Comparison of ENCODE assay signal across 15 mouse cellular contexts in genomic region chr8:123113908-123114469, GRCm38 (mm10). TPM values are rescaled to one million over a fixed set of nuclear protein-coding genes. Genes with fewer than 3 reads are reported as not detected.
A peak's percentile ranks its signal among the peaks of the same experiment; 100 is the strongest.
DNase-seq lines count a peak whose midpoint lies in the region; ATAC-seq and TF ChIP-seq lines count a peak whose summit lies in the region.
"Had no signal": no experiment of that assay in that cellular context is flagged by ENCODE, and none has a peak within 500 bp of the region (broad histone marks: within the 10 kb centered on the region; RNA-seq: fewer than 3 reads in every experiment).

No protein-coding gene starts in this region.

- H3K4me3 ChIP-seq in forebrain, postnatal 0 days (ENCODE audit: low read depth, low read length): no peak overlapping the region
- no peak overlapping the region for H3K4me3 ChIP-seq in forebrain, embryonic 12.5 days (replicated peaks)
- H3K4me3 ChIP-seq in liver, embryonic 11.5 days (ENCODE audit: low read depth, low read length): no peak overlapping the region
- no peak overlapping the region for H3K4me3 ChIP-seq in liver, embryonic 12.5 days
- no peak overlapping the region for H3K4me3 ChIP-seq in neural tube, embryonic 15.5 days (replicated peaks)
- H3K4me3 ChIP-seq: midbrain, embryonic 10.5 days; neural tube, embryonic 12.5 days had no signal

- 0 out of 2 replicates have a peak, but pooled peaks cover 4% of the 10 kb centered on the region for H3K4me1 ChIP-seq in forebrain, postnatal 0 days (ENCODE audit: insufficient read depth)
- peaks cover 12% of the 10 kb centered on the region for H3K4me1 ChIP-seq in forebrain, embryonic 12.5 days
- H3K4me1 ChIP-seq in liver, embryonic 11.5 days (replicated peaks; ENCODE audit: control insufficient read depth, insufficient read depth, low read length): peaks cover 39% of the 10 kb centered on the region
- peaks cover 57% of the 10 kb centered on the region for H3K4me1 ChIP-seq in liver, embryonic 12.5 days
- H3K4me1 ChIP-seq in neural tube, embryonic 15.5 days: peaks cover 18% of the 10 kb centered on the region

- H3K27ac ChIP-seq in forebrain, postnatal 0 days (ENCODE audit: low read depth, low read length): no peak overlapping the region
- no peak overlapping the region for H3K27ac ChIP-seq in forebrain, embryonic 12.5 days
- H3K27ac ChIP-seq in liver, embryonic 11.5 days (ENCODE audit: low read depth, low read length): no peak overlapping the region
- H3K27ac ChIP-seq in liver, embryonic 12.5 days: peak overlapping the region; percentile 51; the same call in 1 of the 2 replicates
- no peak overlapping the region for H3K27ac ChIP-seq in neural tube, embryonic 15.5 days (replicated peaks)
- H3K27ac ChIP-seq: midbrain, embryonic 10.5 days; neural tube, embryonic 12.5 days had no signal

- peak; percentile 54 for TF ChIP-seq CTCF in forebrain, postnatal 0 days (IDR thresholded peaks at IDR 0.05; ENCODE audit: low read depth)

- no peak for ATAC-seq in forebrain, postnatal 0 days
- no peak for ATAC-seq in forebrain, embryonic 12.5 days (ENCODE audit: low FRiP score)
- ATAC-seq in liver, embryonic 11.5 days (replicated peaks; ENCODE audit: low FRiP score): no peak
- no peak for ATAC-seq in liver, embryonic 12.5 days
- no peak for ATAC-seq in neural tube, embryonic 15.5 days (ENCODE audit: low FRiP score)

- no peak overlapping the region for H3K4me2 ChIP-seq in forebrain, postnatal 0 days (ENCODE audit: low read depth)
- H3K4me2 ChIP-seq in forebrain, embryonic 12.5 days: no peak overlapping the region
- peak overlapping the region; percentile 9; the same call in 1 of the 2 replicates for H3K4me2 ChIP-seq in liver, embryonic 11.5 days
- no peak overlapping the region for H3K4me2 ChIP-seq in liver, embryonic 12.5 days
- H3K4me2 ChIP-seq in neural tube, embryonic 15.5 days: no peak overlapping the region
- H3K4me2 ChIP-seq: neural tube, embryonic 12.5 days had no signal

- no peaks in the 10 kb centered on the region for H3K9me3 ChIP-seq in forebrain, postnatal 0 days (ENCODE audit: low read length)
- no peaks in the 10 kb centered on the region for H3K9me3 ChIP-seq in forebrain, embryonic 12.5 days
- no peaks in the 10 kb centered on the region for H3K9me3 ChIP-seq in liver, embryonic 11.5 days (ENCODE audit: control insufficient read depth, low read length)
- no peaks in the 10 kb centered on the region for H3K9me3 ChIP-seq in liver, embryonic 12.5 days (replicated peaks)
- H3K9me3 ChIP-seq in neural tube, embryonic 15.5 days (replicated peaks): no peaks in the 10 kb centered on the region
- H3K9me3 ChIP-seq: midbrain, embryonic 10.5 days; neural tube, embryonic 12.5 days had no signal

- DNase-seq in forebrain, postnatal 0 days: no peak
- DNase-seq in liver, embryonic 11.5 days (ENCODE audit: low spot score): no peak
- DNase-seq in liver (no peak), MN1 (ENCODE audit: low spot score) (peak; percentile 31)
- DNase-seq in left cerebral cortex, adult 9 months (ENCODE audit: low spot score in 2 of 2): no peak
- DNase-seq: adrenal gland, postnatal 36 days; heart, postnatal 10 days; layer of hippocampus, postnatal 36 days; right cerebral cortex, adult 18-20 months had no signal

- 69% methylated on average over 2 of the region's 2 CpGs for WGBS in forebrain, postnatal 0 days
- WGBS in forebrain, embryonic 12.5 days: 73% methylated on average over 2 of the region's 2 CpGs
- 30% methylated on average over 2 of the region's 2 CpGs for WGBS in liver, embryonic 11.5 days
- 16% methylated on average over 2 of the region's 2 CpGs for WGBS in liver, embryonic 12.5 days (ENCODE audit: insufficient replicate concordance)
- 71% methylated on average over 2 of the region's 2 CpGs for WGBS in neural tube, embryonic 15.5 days

- peaks cover 31% of the 10 kb centered on the region for H3K27me3 ChIP-seq in forebrain, postnatal 0 days (ENCODE audit: insufficient read depth, low read length)
- H3K27me3 ChIP-seq in forebrain, embryonic 12.5 days: peaks cover 42% of the 10 kb centered on the region
- H3K27me3 ChIP-seq in liver, embryonic 11.5 days (replicated peaks; ENCODE audit: control insufficient read depth, insufficient read depth, low read length): peaks cover 32% of the 10 kb centered on the region
- H3K27me3 ChIP-seq in liver, embryonic 12.5 days (replicated peaks): peaks cover 36% of the 10 kb centered on the region
- H3K27me3 ChIP-seq in neural tube, embryonic 15.5 days (replicated peaks): peaks cover 35% of the 10 kb centered on the region

- H3K9ac ChIP-seq in forebrain, postnatal 0 days: no peak overlapping the region
- no peak overlapping the region for H3K9ac ChIP-seq in forebrain, embryonic 12.5 days
- no peak overlapping the region for H3K9ac ChIP-seq in liver, embryonic 11.5 days (ENCODE audit: low read depth, low read length)
- H3K9ac ChIP-seq in liver, embryonic 12.5 days: 0 out of 2 replicates have a peak overlapping the region, but pooled peaks have one; percentile 12
- no peak overlapping the region for H3K9ac ChIP-seq in neural tube, embryonic 15.5 days (replicated peaks)
- H3K9ac ChIP-seq: neural tube, embryonic 12.5 days had no signal

- H3K36me3 ChIP-seq in forebrain, postnatal 0 days (ENCODE audit: insufficient read depth): no peaks in the 10 kb centered on the region
- no peaks in the 10 kb centered on the region for H3K36me3 ChIP-seq in forebrain, embryonic 12.5 days (replicated peaks)
- no peaks in the 10 kb centered on the region for H3K36me3 ChIP-seq in liver, embryonic 11.5 days (ENCODE audit: control insufficient read depth, insufficient read depth, low read length)
- no peaks in the 10 kb centered on the region for H3K36me3 ChIP-seq in liver, embryonic 12.5 days
- H3K36me3 ChIP-seq in neural tube, embryonic 15.5 days: no peaks in the 10 kb centered on the region
- H3K36me3 ChIP-seq: midbrain, embryonic 10.5 days; neural tube, embryonic 12.5 days had no signal

RNA-seq across cellular contexts. Expression of gene Cpne7, which starts 3.2 kb away (rescaled TPM):
- 30.2 and 32.6 TPM in 2 replicates for total RNA-seq in forebrain, postnatal 0 days (2014; rRNA removed)
- 13.5 and 25.0 TPM in 2 replicates for polyA plus RNA-seq in forebrain, postnatal 0 days (2015; fragmentation: Nextera tagmentation; extraction: Ambion mirVana)
- polyA plus RNA-seq in forebrain, embryonic 12.5 days (2016; fragmentation: Nextera tagmentation; extraction: Ambion mirVana): 0.29 and 0.49 TPM in 2 replicates
- 5.2 and 5.9 TPM in 2 replicates for polyA plus RNA-seq in liver, embryonic 11.5 days (2014; fragmentation: Nextera tagmentation; extraction: Ambion mirVana)
- polyA plus RNA-seq in liver, embryonic 12.5 days (2016; fragmentation: Nextera tagmentation; extraction: Ambion mirVana): 2.8 and 2.9 TPM in 2 replicates
- polyA plus RNA-seq in neural tube, embryonic 15.5 days (2015; fragmentation: Nextera tagmentation; extraction: Ambion mirVana): 3.7 and 4.7 TPM in 2 replicates
- polyA plus RNA-seq: forebrain, embryonic 11.5 days had no signal

RNA-seq across cellular contexts. Expression of gene Rpl13, which starts 11.8 kb away (rescaled TPM):
- total RNA-seq in forebrain, postnatal 0 days (2014; rRNA removed): 2,315 and 2,714 TPM in 2 replicates
- 944 and 1,242 TPM in 2 replicates for polyA plus RNA-seq in forebrain, postnatal 0 days (2015; fragmentation: Nextera tagmentation; extraction: Ambion mirVana)
- 1,076 and 1,105 TPM in 2 replicates for polyA plus RNA-seq in forebrain, embryonic 12.5 days (2016; fragmentation: Nextera tagmentation; extraction: Ambion mirVana)
- polyA plus RNA-seq in liver, embryonic 11.5 days (2014; fragmentation: Nextera tagmentation; extraction: Ambion mirVana): 1,965 and 2,035 TPM in 2 replicates
- polyA plus RNA-seq in liver, embryonic 12.5 days (2016; fragmentation: Nextera tagmentation; extraction: Ambion mirVana): 1,452 and 1,476 TPM in 2 replicates
- 659 and 826 TPM in 2 replicates for polyA plus RNA-seq in neural tube, embryonic 15.5 days (2015; fragmentation: Nextera tagmentation; extraction: Ambion mirVana)

RNA-seq across cellular contexts. Expression of gene Sult5a1, which starts 44.1 kb away (rescaled TPM):
- 0.71 and 5.0 TPM in 2 replicates for total RNA-seq in forebrain, postnatal 0 days (2014; rRNA removed)
- 0.89 and 0.96 TPM in 2 replicates for polyA plus RNA-seq in forebrain, postnatal 0 days (2015; fragmentation: Nextera tagmentation; extraction: Ambion mirVana)
- polyA plus RNA-seq in forebrain, embryonic 12.5 days (2016; fragmentation: Nextera tagmentation; extraction: Ambion mirVana): 1.7 and 1.9 TPM in 2 replicates
- 4.6 and 5.6 TPM in 2 replicates for polyA plus RNA-seq in liver, embryonic 11.5 days (2014; fragmentation: Nextera tagmentation; extraction: Ambion mirVana)
- polyA plus RNA-seq in liver, embryonic 12.5 days (2016; fragmentation: Nextera tagmentation; extraction: Ambion mirVana): 1.7 and 2.1 TPM in 2 replicates
- polyA plus RNA-seq in neural tube, embryonic 15.5 days (2015; fragmentation: Nextera tagmentation; extraction: Ambion mirVana): 2.2 and 3.4 TPM in 2 replicates

RNA-seq across cellular contexts. Expression of gene Spg7, which starts 51.2 kb away (rescaled TPM):
- 56.2 and 62.8 TPM in 2 replicates for total RNA-seq in forebrain, postnatal 0 days (2014; rRNA removed)
- polyA plus RNA-seq in forebrain, postnatal 0 days (2015; fragmentation: Nextera tagmentation; extraction: Ambion mirVana): 39.8 and 52.9 TPM in 2 replicates
- 59.1 and 61.6 TPM in 2 replicates for polyA plus RNA-seq in forebrain, embryonic 12.5 days (2016; fragmentation: Nextera tagmentation; extraction: Ambion mirVana)
- 41.3 and 46.0 TPM in 2 replicates for polyA plus RNA-seq in liver, embryonic 11.5 days (2014; fragmentation: Nextera tagmentation; extraction: Ambion mirVana)
- polyA plus RNA-seq in liver, embryonic 12.5 days (2016; fragmentation: Nextera tagmentation; extraction: Ambion mirVana): 40.0 TPM in 2 replicates
- 45.8 and 47.6 TPM in 2 replicates for polyA plus RNA-seq in neural tube, embryonic 15.5 days (2015; fragmentation: Nextera tagmentation; extraction: Ambion mirVana)
